Mouse (Mus musculus) forelimb bud, embryonic 11.5 days (tissue): ENCODE results near the gene Abhd16a.

Experiments
- DNase-seq: peaks from one replicate; pipeline ENCODE4 v3.0.0-alpha.2; 2012; ENCODE audit warnings: low read depth, low spot score

Abhd16a gene

DNA sequence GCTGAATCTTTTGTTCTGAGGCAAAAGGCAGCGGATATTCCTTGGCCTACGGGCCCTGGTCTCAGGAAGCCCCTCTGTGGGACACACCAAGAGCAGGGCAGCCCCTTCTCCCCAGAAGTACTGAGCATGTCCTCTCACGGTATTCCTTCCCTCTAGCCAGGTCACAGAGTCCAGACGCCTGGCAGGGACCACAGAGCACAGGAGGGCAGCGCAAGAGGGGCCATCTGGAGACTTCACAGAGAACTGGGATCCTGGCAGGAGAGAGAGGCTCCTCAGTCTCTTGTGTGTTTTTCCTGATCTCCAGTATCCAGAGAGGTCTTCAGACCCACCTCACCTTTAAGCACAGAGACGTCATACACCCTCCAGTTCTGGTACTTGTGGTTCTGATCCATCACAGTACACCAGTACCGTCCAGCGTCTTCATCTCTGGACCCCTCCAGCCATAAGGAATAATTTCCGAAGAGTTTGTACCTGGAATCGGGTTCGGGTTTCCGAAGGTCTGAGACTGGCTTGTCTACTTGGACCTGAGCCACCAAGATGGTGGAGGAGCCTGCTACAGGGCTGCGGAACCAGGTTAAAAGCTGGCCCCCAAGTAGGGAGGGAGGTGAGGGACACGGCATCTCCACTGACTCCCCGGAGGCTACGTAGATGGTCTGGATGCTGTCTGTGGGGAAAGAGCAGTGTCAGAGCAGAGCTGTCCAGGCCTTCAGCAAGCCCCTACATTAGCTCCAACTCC is 6.1 kb upstream of the Abhd16a start:
- DNase-seq: no peak

DNA sequence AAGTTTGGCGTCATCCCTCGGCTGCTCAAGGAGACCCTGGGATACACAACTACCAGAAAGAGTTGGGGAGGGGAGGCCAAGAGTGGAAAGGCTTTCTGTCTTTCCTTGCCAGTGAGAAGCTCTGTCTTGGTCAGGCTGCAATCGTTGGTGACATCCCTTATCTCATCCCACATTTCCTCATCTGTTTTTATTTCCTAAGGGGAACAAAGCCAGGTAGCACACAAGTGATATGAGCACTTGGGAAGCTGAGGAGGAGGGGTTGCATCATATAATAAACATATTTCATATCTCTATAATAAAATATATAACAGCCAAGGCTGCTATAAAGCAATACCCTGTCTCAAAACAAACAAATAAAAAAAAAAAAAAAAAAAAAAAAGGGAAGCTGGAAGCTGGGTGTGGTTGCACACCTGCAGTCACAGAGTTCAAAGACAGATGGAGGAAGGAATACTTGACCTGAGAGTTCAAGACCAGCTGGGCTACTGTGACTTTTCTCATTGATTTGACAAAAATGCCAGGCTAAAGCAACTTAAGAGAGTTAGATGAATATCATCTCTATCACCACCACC is 5.0 kb upstream of the Abhd16a start:
- no peak for DNase-seq

DNA sequence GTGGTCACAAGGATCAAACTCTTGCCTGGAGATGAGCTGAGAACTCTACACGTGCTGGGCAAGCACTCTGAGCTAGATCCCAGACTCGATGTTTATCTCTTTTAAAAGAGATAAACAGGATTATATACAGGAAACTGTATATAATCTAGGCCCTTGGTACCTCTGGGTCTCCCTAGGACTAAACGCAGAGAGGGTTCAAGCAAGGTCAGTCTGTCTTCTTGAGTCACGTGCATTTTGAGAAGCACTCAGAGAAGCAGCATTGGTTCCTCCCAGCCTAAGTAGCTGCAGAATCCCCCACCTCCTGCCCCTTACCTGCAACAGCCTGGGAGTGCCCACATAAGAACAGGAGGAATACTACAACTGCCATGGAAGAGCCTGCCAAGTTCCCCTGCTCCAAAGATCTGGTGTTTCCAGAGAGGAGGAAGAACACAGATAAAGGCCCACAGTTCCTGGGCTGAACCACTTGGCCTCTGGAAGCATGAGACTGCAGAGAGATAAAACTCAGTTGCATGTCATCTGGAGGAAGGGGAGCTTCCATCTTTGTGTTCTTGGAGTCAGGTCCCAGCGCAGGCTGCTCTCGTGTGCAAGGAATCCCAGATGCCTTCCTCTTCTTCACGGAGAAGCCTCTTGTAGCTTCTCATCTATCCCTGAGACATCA is 3.7 kb upstream of the Abhd16a start, which contains the start of gene Ly6g6f:
TSS of gene Ly6g6f (minus strand) at position 403 of the 658 bp plus-strand sequence.
- DNase-seq: no peak

DNA sequence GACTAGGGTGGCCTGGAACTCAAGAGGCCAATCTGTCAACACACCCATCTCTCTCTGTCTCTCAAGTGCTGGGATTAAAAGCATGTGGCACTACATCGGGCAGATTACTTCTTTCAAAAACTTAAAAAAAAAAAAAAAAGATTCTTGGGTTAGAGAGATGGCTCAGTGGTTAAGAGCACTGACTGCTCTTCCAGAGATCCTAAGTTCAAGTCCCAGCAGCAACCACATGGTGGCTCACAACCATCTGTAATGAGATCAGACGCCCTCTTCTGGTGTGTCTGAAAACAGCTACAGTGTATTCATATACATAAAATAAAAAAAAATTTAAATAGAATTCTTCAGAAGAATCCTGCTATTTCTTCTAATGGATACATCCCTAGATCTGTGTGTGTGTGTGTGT is 912 bp upstream of the Abhd16a start:
- no peak for DNase-seq

DNA sequence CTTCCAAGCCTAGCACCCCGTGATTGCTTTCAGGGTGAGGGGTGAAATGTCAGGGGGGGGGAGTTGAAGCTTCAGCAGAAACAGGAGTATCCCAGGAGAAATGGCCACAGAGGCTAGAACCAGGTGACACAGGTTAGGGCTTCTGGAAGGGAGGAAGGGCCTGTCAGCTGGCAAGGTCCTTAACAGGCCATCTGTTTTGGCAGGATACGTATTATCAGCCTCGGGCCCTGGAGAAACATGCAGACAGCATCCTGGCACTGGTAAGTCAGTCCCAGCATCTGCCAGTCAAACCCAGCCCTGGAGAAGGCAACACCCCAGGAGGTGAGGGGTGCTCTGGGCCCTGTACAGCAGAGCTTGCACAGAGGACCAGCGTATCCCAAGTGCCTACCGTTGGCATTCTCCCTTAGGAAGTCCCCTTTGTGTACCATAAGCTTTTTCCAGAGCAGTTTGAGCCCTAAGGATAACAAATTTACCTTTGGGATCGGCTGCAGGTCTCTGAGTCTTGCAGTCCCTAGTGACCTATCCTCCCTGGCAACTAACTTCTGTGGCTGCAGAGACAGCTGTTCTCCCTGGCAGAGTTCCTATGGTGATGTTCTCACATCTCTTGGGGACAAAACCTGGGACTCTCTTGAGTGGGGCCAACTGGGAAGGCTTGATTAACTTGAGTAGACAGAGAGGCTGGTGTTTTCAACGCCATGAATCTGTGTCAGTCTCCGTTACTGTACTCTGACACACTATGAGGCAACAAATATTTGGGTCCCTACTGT is 1.3 kb downstream of the Abhd16a start:
- no peak for DNase-seq

DNA sequence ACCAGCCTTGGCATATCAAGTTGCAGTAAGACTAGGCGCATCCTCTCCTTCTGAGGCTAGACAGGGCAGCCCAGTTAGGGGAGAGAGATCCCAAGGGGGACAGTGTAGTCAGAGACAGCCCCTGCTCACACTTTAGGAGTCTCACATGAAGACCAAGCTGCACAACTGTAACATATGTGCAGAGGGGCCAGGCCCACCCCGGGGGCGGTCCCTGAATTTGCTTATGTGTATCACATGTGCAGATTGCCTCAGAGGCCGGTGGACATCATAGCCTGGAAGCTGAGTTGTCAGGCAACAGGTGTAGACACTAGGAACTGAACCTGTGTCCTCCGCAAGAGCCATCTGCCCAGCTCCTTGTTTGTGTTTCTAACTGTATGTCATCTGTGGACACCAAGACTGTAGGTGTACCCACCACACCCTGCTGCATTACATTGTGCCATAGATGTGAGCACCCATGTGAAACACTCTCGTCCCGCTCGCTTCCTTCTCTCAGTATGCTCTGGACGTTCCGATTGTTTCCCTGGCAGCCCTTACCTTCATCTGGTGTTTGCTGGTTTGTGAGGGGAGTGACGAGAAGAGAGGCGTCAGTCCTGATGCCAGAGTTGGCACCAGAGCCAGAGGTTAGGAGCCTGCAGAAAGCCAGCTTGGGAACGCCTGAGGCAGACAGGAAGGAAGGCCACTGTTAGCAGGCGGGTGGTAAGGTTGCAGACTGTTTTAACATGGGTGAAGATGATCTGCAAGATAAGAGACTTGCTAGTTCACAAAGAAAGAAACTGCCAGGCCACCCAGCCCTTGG is 3.5 kb downstream of the Abhd16a start:
- DNase-seq: no peak

DNA sequence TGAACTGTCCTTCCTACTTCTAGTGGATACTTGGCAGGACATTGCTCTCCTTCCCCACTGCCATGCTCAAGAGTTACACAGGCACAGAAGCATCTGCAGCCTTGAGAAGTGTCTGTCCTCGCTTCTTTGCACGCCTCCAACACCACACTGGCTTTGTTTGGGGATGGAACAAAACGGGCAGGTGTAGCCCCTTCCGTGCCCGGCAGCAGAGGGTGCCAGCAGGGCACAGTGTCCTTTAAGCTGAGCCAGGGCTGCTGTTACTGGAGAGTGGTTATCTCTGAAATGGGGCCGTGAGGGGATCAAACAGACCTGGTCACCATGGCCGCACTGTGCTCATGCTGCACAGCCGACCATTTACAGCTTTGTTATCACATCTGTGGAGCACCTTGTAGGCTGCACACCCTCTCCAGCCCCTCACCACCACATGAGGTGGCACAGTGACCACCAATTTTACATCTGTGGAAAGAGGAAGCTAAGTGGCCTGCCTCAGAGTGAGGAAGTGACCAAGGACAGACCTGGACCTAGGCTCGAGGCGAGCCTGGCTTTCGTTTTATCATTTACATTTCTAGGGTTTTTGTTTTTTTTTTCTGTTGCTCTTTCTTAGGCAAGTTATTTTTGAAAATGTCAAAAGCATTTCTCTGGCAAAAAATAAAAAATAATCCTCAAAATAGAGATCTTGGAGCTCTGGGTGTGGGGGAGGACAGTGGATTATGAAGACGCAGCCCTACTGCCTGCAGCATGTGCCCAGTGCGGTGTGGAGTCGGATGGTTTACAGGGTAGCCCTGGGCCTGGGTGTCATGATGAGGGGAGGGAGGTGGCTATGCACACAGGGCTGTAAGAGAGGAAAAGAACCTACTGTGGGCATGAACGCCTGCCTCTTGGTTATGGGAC is 5.7 kb downstream of the Abhd16a start:
- DNase-seq: no peak

DNA sequence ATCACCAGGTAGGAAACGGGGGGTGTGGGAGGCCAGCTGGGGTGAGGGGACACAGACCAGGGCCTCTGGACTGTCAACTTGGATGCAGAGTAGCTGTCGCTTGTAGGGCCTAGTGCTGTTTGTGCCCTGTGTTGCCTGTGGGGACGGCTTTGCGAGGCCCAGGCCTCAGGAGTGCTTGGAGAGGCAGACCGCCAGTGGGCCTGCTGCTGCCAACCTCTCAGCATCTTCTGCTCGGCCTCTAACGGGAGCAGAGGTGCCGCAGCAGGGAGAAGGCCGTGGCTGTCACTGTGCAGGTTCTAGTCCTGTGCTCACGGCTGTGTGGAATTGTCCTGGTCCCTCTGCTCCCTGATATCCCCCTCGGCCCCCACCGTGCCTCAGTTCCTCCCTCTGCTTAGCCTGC is 7.5 kb downstream of the Abhd16a start:
- no peak for DNase-seq

DNA sequence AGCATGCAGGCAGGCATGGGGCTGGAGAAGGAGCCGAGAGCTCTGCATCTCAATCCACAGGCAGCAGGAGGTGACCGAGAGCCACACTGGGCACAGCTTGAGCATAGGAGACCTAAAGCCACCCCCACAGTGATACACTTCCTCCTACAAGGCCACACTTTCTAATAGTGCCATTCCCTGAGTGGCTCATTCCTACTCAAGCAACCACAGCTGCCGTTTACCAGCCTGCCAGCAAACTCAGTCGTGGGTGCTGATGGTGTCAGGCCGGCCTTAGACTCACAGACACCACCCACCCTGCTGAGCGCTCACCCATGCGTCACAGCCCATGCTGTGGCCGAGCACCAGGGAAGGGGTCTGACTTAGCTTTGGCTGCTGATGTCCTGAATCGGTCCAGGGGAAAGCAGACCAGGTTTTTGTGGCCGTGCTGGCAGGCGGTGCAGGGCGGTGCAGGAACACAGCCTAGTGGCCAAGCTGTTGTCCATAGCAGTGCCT is 8.1 kb downstream of the Abhd16a start:
- no peak for DNase-seq

DNA sequence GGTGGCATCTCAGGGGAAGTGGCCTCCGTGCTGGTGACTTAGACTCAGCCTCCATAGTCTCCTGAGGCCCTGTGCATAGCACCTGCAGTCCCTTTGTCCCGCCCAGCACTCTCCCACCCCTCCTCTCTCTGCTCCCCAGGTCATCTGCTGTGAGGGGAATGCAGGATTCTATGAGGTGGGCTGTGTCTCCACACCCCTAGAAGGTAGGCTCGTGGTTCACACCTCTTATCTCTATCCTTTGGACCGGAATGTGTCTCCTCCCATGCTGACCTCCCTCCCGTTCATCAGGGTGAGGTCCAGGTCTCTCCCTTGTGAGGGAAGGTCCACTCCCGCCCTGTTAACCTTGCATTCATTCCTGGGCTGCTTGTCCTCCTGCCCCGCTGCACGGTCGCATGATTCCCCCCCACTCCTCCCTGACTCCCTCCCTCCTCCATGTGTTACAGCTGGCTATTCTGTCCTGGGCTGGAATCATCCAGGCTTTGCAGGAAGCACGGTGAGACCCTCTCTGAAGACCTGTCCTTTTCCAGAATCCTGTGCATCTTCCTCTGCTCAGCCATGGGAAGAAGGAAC is 11.2 kb downstream of the Abhd16a start:
- DNase-seq: no peak

DNA sequence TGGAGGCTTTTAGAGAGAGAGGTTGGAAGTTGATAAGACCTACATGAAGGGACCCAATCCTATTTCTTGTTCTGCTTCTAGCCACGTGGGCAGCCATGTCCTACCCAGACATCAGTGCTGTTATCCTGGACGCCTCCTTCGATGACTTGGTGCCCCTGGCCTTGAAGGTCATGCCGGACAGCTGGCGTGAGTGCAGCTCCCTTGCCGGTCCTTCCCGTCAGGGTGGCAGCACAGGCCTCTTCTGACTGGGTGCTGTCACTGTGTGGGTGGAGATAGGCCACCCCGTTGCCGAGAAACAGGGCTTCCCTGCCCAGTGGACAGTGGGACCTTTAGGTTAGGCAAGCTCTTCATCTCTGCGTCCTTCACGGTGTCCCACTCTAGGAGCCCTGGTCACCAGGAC is 12.1 kb downstream of the Abhd16a start:
- DNase-seq: no peak

DNA sequence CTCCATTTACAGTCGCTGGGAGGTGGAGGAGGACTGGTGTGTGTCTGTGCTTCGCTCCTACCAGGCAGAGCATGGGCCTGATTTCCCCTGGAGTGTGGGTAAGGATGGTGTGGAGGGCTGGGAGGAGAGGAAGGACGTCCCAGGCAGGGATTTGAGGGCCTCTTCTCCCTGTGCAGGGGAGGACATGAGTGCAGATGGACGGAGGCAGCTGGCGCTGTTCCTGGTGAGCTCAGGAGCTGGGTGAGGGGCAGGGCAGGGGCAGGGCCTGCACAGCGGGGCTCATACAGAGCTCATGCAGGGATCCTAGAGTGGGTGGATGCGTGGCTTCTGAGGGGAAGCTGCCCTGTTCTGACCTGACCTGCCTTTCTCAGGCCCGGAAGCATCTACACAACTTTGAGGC is 13.2 kb downstream of the Abhd16a start:
- no peak for DNase-seq

DNA sequence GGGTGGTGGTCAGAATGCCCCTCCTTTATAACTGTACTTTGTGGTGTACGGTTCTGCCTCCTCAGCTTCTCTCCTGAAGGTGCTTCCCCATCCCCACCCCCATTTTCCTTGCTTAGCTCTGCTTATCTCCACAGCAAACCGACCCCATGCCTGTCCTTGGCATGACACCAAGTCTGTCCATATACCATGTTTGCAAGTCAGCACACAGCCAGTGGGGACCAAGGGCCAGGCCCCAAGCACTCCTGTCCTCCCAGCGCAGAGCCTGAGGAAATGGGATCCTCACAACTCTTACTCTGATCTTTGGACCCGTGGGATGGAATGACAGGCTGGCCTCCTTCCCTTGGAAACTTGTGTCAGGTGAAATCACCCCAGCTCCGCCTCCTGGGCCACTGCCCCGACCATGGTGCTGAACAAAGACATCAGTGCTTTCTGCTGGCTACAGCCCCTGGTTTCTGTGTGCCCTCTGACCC is 14.2 kb downstream of the Abhd16a start:
- DNase-seq: no peak

DNA sequence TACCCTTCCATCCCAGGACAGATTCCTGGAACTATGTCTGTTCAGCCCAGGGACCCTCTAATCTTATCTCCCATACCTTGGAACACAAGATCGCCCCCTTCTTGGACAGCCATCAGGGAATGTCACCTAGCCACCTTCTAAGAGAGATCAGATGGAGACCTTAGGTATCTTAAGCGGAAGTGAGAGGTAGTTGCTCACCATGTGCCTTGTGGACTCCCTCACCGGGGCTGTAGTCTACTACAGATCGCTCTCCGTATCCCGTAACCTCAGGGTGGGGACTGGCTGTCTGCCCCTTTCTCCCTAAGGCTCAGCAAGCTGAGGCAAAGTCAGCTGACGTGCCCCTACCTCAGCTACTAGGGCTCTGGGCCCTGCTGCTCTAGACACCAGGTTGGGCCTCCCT is 15.0 kb downstream of the Abhd16a start:
- no peak for DNase-seq

DNA sequence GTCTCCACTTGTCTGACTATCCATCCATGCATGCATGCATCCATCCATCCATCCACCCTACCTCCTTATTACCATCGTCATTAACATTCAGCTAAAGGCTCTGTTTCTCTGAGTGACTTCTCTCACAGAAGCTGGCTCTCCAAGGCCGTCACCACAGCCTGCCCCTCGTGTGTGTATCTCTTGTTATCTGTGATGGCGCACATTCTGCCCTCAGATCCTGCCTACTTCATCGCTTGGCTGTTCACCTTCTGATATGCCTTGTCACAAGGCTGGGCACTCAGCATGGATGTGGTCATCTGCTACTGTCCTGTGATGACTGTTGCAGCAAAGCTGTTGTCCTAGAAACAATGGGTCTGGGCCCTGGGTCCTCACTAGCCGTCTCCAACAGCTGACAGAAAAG is 15.7 kb downstream of the Abhd16a start:
- no peak for DNase-seq

DNA sequence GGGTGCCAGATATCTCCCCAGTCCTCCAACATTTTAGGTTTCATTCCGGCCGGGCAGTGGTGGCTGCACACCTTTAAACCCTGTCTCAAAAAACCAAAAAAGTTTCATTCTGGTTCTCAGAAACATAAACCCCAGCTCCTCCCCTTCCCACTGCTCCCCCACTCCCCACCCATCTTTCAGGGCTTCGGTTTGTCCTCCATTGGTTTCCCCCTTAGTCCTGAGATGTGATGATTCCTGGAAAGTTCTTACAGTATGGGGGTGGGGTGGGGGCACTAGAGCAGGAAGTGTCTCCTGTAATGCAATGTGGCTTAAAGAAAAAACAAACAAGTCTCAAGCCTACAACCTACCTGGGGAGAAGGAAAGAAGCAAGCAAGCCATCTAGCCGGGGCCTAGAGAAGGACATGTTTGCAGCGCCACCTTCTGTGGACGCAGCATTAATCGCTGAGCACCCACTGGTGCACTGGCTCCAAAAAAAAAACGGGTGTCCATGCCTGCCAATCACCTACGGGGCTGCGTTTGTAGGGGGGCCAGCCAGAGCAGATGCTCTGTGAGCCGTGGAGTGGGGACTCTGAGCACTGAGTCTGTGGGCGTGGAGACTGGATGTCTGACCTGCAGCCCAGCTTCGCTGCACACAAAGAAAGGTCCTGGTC is 16.8 kb downstream of the Abhd16a start:
- DNase-seq: no peak

DNA sequence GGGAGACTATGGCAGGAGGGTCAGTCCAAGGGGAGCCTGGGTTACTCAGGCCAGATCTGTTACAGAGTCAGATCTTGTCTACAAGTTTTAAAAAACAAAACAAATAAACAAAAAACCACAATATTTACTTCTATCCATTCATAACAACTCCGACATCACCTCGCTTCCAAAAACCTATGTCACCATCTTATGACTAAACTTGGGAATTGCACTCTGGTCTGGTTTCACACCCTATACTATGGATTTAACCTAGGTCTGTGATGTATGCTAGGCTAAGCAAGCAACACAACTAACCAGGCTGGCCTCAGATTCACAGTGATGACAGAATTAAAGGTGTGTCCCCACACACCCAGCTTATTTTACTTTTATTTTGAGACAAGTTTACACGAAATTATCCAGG is 17.5 kb downstream of the Abhd16a start:
- DNase-seq: no peak

DNA sequence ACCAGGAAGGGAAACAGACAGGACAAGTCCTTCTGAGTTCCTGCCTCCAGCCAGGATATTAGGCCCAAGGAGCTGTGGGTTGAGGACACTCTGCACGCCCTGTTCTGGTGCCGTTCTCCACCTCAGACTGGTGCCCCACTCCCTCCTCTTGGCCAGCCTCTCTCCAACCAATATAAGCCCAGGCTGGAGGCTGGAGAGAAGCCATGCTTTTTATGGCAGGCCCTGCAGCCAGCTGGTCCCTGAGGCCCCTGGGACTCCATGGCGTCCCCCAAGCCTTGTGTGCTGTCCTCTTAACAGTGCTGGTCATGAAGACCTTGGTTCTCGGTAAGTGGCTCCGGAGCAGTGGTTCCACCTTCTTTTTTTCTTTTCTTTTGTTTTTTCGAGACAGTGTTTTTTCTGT is 19.0 kb downstream of the Abhd16a start, which contains the start of gene Ly6g5c:
TSS of gene Ly6g5c (plus strand) at position 183 of the 400 bp plus-strand sequence.
- no peak for DNase-seq

DNA sequence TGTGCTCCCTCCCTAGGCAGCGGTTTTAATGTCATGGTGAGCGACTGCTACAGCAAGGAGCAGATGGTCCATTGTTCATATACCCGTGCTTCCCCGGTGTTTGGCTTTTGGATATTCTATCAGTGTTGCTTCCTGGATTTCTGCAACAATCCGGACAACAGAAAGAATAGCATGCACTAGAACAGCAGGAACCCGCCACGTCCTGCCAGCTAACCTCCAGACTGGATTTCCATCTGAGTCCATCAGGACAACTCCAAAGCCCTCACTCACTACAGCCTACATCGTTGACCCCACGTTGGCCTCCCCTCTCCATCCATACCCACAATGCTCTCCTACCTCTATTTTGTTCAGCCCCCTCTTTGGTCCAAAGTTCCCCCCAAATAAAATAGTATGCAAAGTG is 22.7 kb downstream of the Abhd16a start:
- DNase-seq: no peak
